Mouse (Mus musculus): Measurements from ENCODE around the gene Klhl20.

Klhl20 gene

GRCm38 (mm10) chr1:161070352-161071271 is 60.7 kb downstream of the Klhl20 start, which contains the start of the genes Dars2 and Cenpl:
TSS of gene Dars2 (minus strand) at chr1:161070658.
TSS of gene Cenpl (plus strand) at chr1:161070713.
- DNase-seq = peak; percentile 96 to 97

- no peak for DNase-seq
These were observed 68.0 kb downstream of the Klhl20 start for GRCm38 (mm10) chr1:161063351-161063750.

GRCm38 (mm10) chr1:161057164-161057563 is 74.1 kb downstream of the Klhl20 start:
- DNase-seq = no peak

DNA sequence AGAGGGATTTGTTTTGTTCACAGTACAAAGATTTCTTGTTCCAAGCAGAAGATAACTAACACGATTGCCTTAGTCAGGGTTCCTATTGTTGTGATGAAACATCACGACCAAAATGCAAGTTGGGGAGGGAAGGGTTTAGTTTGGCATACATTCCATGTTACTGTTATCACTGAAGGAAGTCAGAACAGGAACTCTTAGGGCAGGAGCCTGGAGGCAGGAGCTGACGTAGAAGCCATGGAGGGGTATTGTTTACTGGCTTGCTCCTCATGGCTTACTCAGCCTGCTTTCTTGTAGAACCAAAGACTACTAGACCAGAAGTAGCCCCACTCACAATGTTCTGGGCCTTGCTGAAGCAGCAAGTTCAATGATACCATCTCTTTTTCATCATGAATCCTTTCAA is 84.3 kb downstream of the Klhl20 start:
- DNase-seq = no peak

- DNase-seq = no peak
These were observed 89.9 kb downstream of the Klhl20 start for GRCm38 (mm10) chr1:161041261-161042020.

DNA sequence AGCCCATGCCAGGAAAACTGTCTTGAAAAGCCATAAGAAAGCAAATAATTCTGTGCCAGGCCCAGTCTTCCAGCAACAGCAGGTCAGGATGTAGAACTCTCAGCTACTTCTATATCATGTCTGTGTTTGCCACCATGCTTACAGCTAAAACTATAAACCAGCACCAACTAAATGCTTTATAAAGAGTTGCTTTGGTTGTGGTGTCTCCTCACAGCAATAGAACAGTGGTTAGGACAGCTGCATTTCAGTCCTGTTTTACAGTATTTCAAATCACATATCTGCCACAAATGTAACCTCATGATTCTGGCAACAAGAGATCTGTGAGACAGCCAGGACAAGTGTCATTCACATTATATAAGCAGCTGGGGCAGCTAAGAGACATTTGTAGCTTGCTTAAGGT is 90.5 kb downstream of the Klhl20 start:
- DNase-seq = no peak

GRCm38 (mm10) chr1:161040426-161040770 is 90.9 kb downstream of the Klhl20 start:
- no peak for DNase-seq

- DNase-seq = no peak
These were observed 91.4 kb downstream of the Klhl20 start for GRCm38 (mm10) chr1:161039741-161040425.

- DNase-seq = no peak
These were observed 92.2 kb downstream of the Klhl20 start for GRCm38 (mm10) chr1:161038968-161039721.

Measured in cerebellum, postnatal 25 days (tissue).